Mouse (Mus musculus) forebrain, embryonic 16.5 days (tissue): ENCODE measurements around the gene Cox17. TPM values are rescaled to one million over a fixed set of nuclear protein-coding genes. Genes with fewer than 3 reads are reported as not detected.

Experiments
- ATAC-seq: fragments of 200-750 bp; cut with Nextera tagmentation; 2 replicates; pipeline ENCODE4 v1.8.0; 2017; ENCODE audit warnings: mild to moderate bottlenecking, moderate library complexity
- H3K27ac ChIP-seq: fragments of 300-500 bp; sonication (generic); 2 replicates; pipeline ENCODE4 v1.5.1; 2014; ENCODE audit warnings: low read length, control low read depth
- H3K27me3 ChIP-seq: fragments of 300-500 bp; sonication (generic); replicated peaks from 2 replicates; pipeline ENCODE4 v1.6.1; 2014; ENCODE audit warnings: low read length; ENCODE audit not compliant: control insufficient read depth, insufficient read depth
- H3K36me3 ChIP-seq: fragments of 300-500 bp; sonication (generic); 2 replicates; pipeline ENCODE4 v1.6.1; 2014; ENCODE audit not compliant: control insufficient read depth, insufficient read depth
- H3K4me1 ChIP-seq: fragments of 300-500 bp; sonication (generic); replicated peaks from 2 replicates; pipeline ENCODE4 v1.6.1; 2014; ENCODE audit warnings: low read length; ENCODE audit not compliant: control insufficient read depth, insufficient read depth
- H3K4me2 ChIP-seq: fragments of 300-500 bp; sonication (generic); 2 replicates; pipeline ENCODE4 v1.6.1; 2014; ENCODE audit warnings: mild to moderate bottlenecking, low read length, control low read depth
- H3K4me3 ChIP-seq: fragments of 300-500 bp; sonication (generic); replicated peaks from 2 replicates; pipeline ENCODE4 v1.5.1; 2014; ENCODE audit warnings: mild to moderate bottlenecking, low read length, control low read depth
- H3K9ac ChIP-seq: fragments of 300-500 bp; sonication (generic); replicated peaks from 2 replicates; pipeline ENCODE4 v1.6.1; 2014; ENCODE audit warnings: low read depth, low read length, control low read depth
- H3K9me3 ChIP-seq: fragments of 300-500 bp; sonication (generic); 2 replicates; pipeline ENCODE4 v1.6.1; 2016; ENCODE audit warnings: low read length; ENCODE audit not compliant: control insufficient read depth
- WGBS: fragments of 180-500 bp; shearing (Covaris S2); extraction: QIAGEN DNeasy Blood & Tissue Kit; methylation state at CpG from one replicate; pipeline ENCODE4 v1.1.7; 2014; 5-methylcytosine and 5-hydroxymethylcytosine counted together
- polyA plus RNA-seq: library from polyadenylated mRNA; unstranded; fragments of >200 nt; fragmentation: Nextera tagmentation; extraction: Ambion mirVana; gene quantifications from 2 replicates; pipeline ENCODE4 v1.2.1, GENCODE M21; 2015

The Cox17 gene
- polyA plus RNA-seq, 1 experiment from 2014 or later = 88.6 TPM

- Histone ChIP-seq H3K27me3 (no peaks in the 10 kb centered on the region), H3K4me2 (no peak overlapping the region), H3K36me3 (no peaks in the 10 kb centered on the region), H3K4me3 (no peak overlapping the region), H3K9ac (no peak overlapping the region), H3K9me3 (no peaks in the 10 kb centered on the region), H3K27ac (no peak overlapping the region), H3K4me1 (no peaks in the 10 kb centered on the region)
- no peak for ATAC-seq
- WGBS = 91% methylated on average over 6 of the region's 6 CpGs
These were observed 11.5 kb downstream of the Cox17 start for GRCm38 (mm10) chr16:38358256-38358812.

GRCm38 (mm10) chr16:38359241-38359640 lies 12.4 kb downstream of the Cox17 start:
- Histone ChIP-seq H3K27me3 (no peaks in the 10 kb centered on the region), H3K36me3 (no peaks in the 10 kb centered on the region), H3K4me3 (no peak overlapping the region), H3K9ac (no peak overlapping the region), H3K4me2 (no peak overlapping the region), H3K9me3 (no peaks in the 10 kb centered on the region), H3K27ac (no peak overlapping the region), H3K4me1 (no peaks in the 10 kb centered on the region)
- no peak for ATAC-seq
- WGBS = 98% methylated on average over 2 of the region's 2 CpGs

GRCm38 (mm10) chr16:38359857-38360256 lies 13.1 kb downstream of the Cox17 start:
- Histone ChIP-seq H3K4me2 (no peak overlapping the region), H3K36me3 (no peaks in the 10 kb centered on the region), H3K9me3 (no peaks in the 10 kb centered on the region), H3K27me3 (no peaks in the 10 kb centered on the region), H3K4me3 (no peak overlapping the region), H3K27ac (no peak overlapping the region), H3K4me1 (no peaks in the 10 kb centered on the region), H3K9ac (no peak overlapping the region)
- ATAC-seq = no peak
- WGBS = 79% methylated on average over 3 of the region's 3 CpGs

GRCm38 (mm10) chr16:38360317-38360716 lies 13.5 kb downstream of the Cox17 start:
- Histone ChIP-seq H3K4me1 (no peaks in the 10 kb centered on the region), H3K27me3 (no peaks in the 10 kb centered on the region), H3K9me3 (no peaks in the 10 kb centered on the region), H3K27ac (no peak overlapping the region), H3K36me3 (no peaks in the 10 kb centered on the region), H3K4me2 (no peak overlapping the region), H3K9ac (no peak overlapping the region), H3K4me3 (no peak overlapping the region)
- no peak for ATAC-seq
- 19% methylated on average over 2 of the region's 2 CpGs for WGBS

- WGBS = 80% methylated on average over 10 of the region's 10 CpGs
- H3K27me3 ChIP-seq = no peaks in the 10 kb centered on the region
These were observed 15.1 kb downstream of the Cox17 start, which contains the start of gene Popdc2 for GRCm38 (mm10) chr16:38361933-38362332. TSS of gene Popdc2 (plus strand) at chr16:38362209.

GRCm38 (mm10) chr16:38362493-38363255 lies 15.9 kb downstream of the Cox17 start:
- Histone ChIP-seq H3K36me3 (no peaks in the 10 kb centered on the region), H3K9ac (no peak overlapping the region), H3K4me3 (no peak overlapping the region), H3K27me3 (no peaks in the 10 kb centered on the region), H3K4me1 (no peaks in the 10 kb centered on the region), H3K27ac (no peak overlapping the region), H3K9me3 (no peaks in the 10 kb centered on the region), H3K4me2 (no peak overlapping the region)
- no peak for ATAC-seq
- 85% methylated on average over 20 of the region's 20 CpGs for WGBS

More at GRCm38 (mm10) chr16:38361933-38362332, 15.1 kb downstream of the Cox17 start, which contains the start of gene Popdc2:
- no peak within 1 kb of the TSS for H3K4me2 ChIP-seq
- H3K9ac ChIP-seq = no peak within 1 kb of the TSS
- H3K9me3 ChIP-seq = no peaks in the 10 kb centered on the region
- H3K27ac ChIP-seq = no peak within 1 kb of the TSS
- no peaks in the 10 kb centered on the region for H3K4me1 ChIP-seq
- no peaks in the 10 kb centered on the region for H3K36me3 ChIP-seq
- no peak within 1 kb of the TSS for H3K4me3 ChIP-seq
- no peak for ATAC-seq

- no peak overlapping the region for H3K27ac ChIP-seq
- no peak overlapping the region for H3K4me2 ChIP-seq
- no peaks in the 10 kb centered on the region for H3K27me3 ChIP-seq
- no peaks in the 10 kb centered on the region for H3K4me1 ChIP-seq
- 93% methylated on average over 3 of the region's 3 CpGs for WGBS
- no peak for ATAC-seq
- no peak overlapping the region for H3K4me3 ChIP-seq
- H3K36me3 ChIP-seq = no peaks in the 10 kb centered on the region
- H3K9ac ChIP-seq = no peak overlapping the region
- H3K9me3 ChIP-seq = no peaks in the 10 kb centered on the region
These were observed 16.4 kb downstream of the Cox17 start for GRCm38 (mm10) chr16:38363256-38363595.

GRCm38 (mm10) chr16:38363657-38364056 lies 16.9 kb downstream of the Cox17 start:
- ATAC-seq = no peak
- no peak overlapping the region for H3K9ac ChIP-seq
- no peaks in the 10 kb centered on the region for H3K36me3 ChIP-seq
- H3K9me3 ChIP-seq = no peaks in the 10 kb centered on the region
- no peak overlapping the region for H3K4me2 ChIP-seq
- WGBS = 87% methylated on average over 7 of the region's 7 CpGs
- no peaks in the 10 kb centered on the region for H3K27me3 ChIP-seq
- H3K4me3 ChIP-seq = no peak overlapping the region
- no peak overlapping the region for H3K27ac ChIP-seq
- H3K4me1 ChIP-seq = no peaks in the 10 kb centered on the region

- Histone ChIP-seq H3K4me3 (no peak overlapping the region), H3K9ac (no peak overlapping the region), H3K36me3 (no peaks in the 10 kb centered on the region), H3K9me3 (no peaks in the 10 kb centered on the region), H3K4me2 (no peak overlapping the region), H3K4me1 (no peaks in the 10 kb centered on the region), H3K27ac (no peak overlapping the region), H3K27me3 (no peaks in the 10 kb centered on the region)
- 80% methylated on average over 10 of the region's 10 CpGs for WGBS
- no peak for ATAC-seq
These were observed 18.6 kb downstream of the Cox17 start for GRCm38 (mm10) chr16:38365390-38365789.
